Mouse (Mus musculus): Measurements from ENCODE around the gene Gucy1a1. TPM values are rescaled to one million over a fixed set of nuclear protein-coding genes. Genes with fewer than 3 reads are reported as not detected.
A peak's percentile ranks its signal among the peaks of the same experiment; 100 is the strongest.

The Gucy1a1 gene
- polyA plus RNA-seq, 1 experiment, result 2.0 TPM

DNA sequence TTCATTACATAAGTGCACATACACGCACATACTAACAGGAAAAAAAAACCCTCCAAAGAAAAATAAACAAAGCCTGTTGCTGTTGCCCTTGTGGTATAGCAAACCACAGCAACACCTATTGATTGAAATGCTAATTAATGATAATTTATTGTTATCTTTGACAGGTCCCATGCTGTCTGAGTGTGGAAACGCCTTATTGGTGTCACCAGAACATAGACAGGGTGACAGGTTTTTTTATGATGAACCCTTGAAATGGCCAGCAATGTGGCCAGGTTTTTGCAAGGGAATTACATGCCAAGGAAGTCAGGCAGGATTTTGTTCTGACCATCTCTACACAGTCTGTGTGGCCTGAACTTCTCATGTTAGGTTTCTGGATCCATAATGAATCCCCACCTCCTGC, 93.6 kb downstream of the Gucy1a1 start:
- no peak overlapping the region for H3K4me3 ChIP-seq (ENCODE audit: insufficient read depth, low read length)
- H3K4me1 ChIP-seq (ENCODE audit: control insufficient read depth, insufficient read depth, low read length), result no peaks in the 10 kb centered on the region
- no peak overlapping the region for H3K27ac ChIP-seq (ENCODE audit: insufficient read depth, low read length)
- no peak for TF ChIP-seq POLR2A (IDR thresholded peaks at IDR 0.05; ENCODE audit: low read depth, low read length)
- TF ChIP-seq CTCF (IDR thresholded peaks at IDR 0.05; ENCODE audit: borderline replicate concordance, insufficient read depth, low read length), result no peak

DNA sequence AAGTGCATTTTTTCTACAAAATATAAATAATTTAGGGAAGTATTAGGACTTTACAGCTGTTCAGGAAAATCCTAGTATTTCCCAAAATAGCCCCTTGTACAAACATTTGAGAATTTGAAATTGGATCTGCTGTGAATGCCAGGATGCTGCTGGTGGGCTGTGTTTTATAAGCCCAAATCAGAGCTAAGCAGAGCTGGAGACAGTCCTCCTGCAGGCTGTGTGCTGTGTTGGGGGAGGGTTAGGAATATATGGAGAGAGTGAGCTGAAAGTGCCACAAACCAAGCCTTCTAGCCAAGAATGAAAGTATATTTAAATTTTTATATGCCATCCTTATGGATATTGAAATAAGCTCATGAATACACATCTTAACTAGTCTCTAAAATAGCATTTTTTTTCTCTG, 94.1 kb downstream of the Gucy1a1 start:
- Histone ChIP-seq H3K4me1 (ENCODE audit: control insufficient read depth, insufficient read depth, low read length) (no peaks in the 10 kb centered on the region), H3K4me3 (ENCODE audit: insufficient read depth, low read length) (no peak overlapping the region), H3K27ac (ENCODE audit: insufficient read depth, low read length) (no peak overlapping the region)
- no peak for TF ChIP-seq CTCF (IDR thresholded peaks at IDR 0.05; ENCODE audit: borderline replicate concordance, insufficient read depth, low read length)
- TF ChIP-seq POLR2A (IDR thresholded peaks at IDR 0.05; ENCODE audit: low read depth, low read length), result no peak

DNA sequence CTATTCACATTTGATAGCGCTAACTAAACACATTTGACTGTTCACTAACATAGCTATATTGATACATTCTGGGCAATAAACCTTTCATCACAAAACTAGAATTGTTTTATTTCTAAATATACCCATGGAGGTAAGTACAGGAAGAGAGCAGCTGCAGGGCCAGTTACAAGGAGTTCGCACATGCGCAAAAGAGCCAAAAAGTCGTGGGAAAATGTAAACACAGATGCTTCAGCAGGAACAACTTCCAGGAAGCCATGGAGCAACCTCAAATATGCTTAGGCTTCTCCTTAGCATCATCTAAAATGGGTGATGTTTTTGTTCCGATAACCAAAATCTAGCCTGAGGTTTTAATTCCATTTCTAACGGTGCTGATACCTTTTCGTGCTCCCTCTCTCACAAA, 96.9 kb downstream of the Gucy1a1 start:
- Histone ChIP-seq H3K4me1 (ENCODE audit: control insufficient read depth, insufficient read depth, low read length) (no peaks in the 10 kb centered on the region), H3K27ac (ENCODE audit: insufficient read depth, low read length) (no peak overlapping the region), H3K4me3 (ENCODE audit: insufficient read depth, low read length) (no peak overlapping the region)
- no peak for TF ChIP-seq CTCF (IDR thresholded peaks at IDR 0.05; ENCODE audit: borderline replicate concordance, insufficient read depth, low read length)
- TF ChIP-seq POLR2A (IDR thresholded peaks at IDR 0.05; ENCODE audit: low read depth, low read length), result no peak

DNA sequence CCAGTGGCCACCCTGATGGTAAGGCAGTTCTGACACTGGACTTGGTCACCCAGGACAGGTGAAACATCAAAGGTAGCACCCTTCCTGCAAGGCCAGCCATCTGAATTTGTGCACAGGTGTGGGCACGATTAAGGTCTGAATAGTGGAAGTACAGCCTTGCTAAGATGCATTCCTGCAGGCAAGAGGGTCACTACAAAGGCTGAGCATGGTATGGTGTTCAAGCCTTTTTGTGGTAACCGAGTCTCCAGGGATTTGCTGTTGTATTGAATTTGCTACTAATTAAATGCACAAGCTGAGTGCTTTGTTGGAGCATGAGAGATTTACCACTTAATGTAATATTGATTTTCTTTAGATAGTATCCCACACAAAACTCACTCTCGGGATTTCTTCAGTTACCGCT, 97.5 kb downstream of the Gucy1a1 start:
- no peak overlapping the region for H3K4me3 ChIP-seq (ENCODE audit: insufficient read depth, low read length)
- TF ChIP-seq POLR2A (IDR thresholded peaks at IDR 0.05; ENCODE audit: low read depth, low read length) (no peak), CTCF (IDR thresholded peaks at IDR 0.05; ENCODE audit: borderline replicate concordance, insufficient read depth, low read length) (no peak)
- no peaks in the 10 kb centered on the region for H3K4me1 ChIP-seq (ENCODE audit: control insufficient read depth, insufficient read depth, low read length)
- H3K27ac ChIP-seq (ENCODE audit: insufficient read depth, low read length), result no peak overlapping the region

DNA sequence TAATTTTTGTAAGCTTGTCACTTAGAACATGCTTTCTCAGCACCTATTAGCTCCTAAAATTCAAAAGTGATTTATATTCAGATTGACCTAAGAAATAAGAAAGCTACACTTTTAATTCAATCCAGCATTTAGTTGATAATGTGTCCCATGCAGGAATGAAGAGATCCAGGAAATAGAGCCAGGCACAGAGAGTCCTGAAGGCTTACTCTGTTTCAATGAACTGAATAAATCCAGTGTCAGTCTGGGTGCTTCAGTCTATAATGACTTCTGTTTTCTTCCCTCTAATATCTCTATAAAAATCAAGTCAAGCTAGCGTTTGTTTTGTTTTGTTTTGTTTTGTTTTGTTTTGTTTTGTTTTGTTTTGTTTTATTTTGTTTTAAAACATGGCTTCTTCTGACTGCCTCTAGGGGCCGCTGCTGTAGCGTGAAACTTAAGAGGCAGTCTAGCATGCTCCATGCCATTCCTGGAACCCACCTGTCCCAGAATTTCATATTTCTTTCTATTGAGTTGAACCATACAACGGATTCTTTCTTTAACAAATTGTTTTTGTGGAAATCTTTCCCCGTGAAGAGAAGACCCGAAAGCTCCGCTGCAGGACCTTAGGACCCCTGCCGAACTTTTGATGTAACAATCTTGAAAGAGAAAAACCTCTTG, 98.4 kb downstream of the Gucy1a1 start:
- TF ChIP-seq CTCF (IDR thresholded peaks at IDR 0.05; ENCODE audit: borderline replicate concordance, insufficient read depth, low read length), result peak; percentile 67
- no peak for TF ChIP-seq POLR2A (IDR thresholded peaks at IDR 0.05; ENCODE audit: low read depth, low read length)
- no peaks in the 10 kb centered on the region for H3K4me1 ChIP-seq (ENCODE audit: control insufficient read depth, insufficient read depth, low read length)
- no peak overlapping the region for H3K4me3 ChIP-seq (ENCODE audit: insufficient read depth, low read length)
- H3K27ac ChIP-seq (ENCODE audit: insufficient read depth, low read length), result no peak overlapping the region

- H3K4me3 ChIP-seq (ENCODE audit: insufficient read depth, low read length), result no peak overlapping the region
- TF ChIP-seq POLR2A (IDR thresholded peaks at IDR 0.05; ENCODE audit: low read depth, low read length), result no peak
- no peak for TF ChIP-seq CTCF (IDR thresholded peaks at IDR 0.05; ENCODE audit: borderline replicate concordance, insufficient read depth, low read length)
- H3K4me1 ChIP-seq (ENCODE audit: control insufficient read depth, insufficient read depth, low read length), result no peaks in the 10 kb centered on the region
- H3K27ac ChIP-seq (ENCODE audit: insufficient read depth, low read length), result no peak overlapping the region
Measured at GRCm38 (mm10) chr3:82046087-82046486, 99.5 kb downstream of the Gucy1a1 start.

- Histone ChIP-seq H3K4me3 (ENCODE audit: insufficient read depth, low read length) (no peak overlapping the region), H3K4me1 (ENCODE audit: control insufficient read depth, insufficient read depth, low read length) (no peaks in the 10 kb centered on the region), H3K27ac (ENCODE audit: insufficient read depth, low read length) (no peak overlapping the region)
- TF ChIP-seq POLR2A (IDR thresholded peaks at IDR 0.05; ENCODE audit: low read depth, low read length) (no peak), CTCF (IDR thresholded peaks at IDR 0.05; ENCODE audit: borderline replicate concordance, insufficient read depth, low read length) (no peak)
Measured at GRCm38 (mm10) chr3:82044902-82045301, 100.7 kb downstream of the Gucy1a1 start.

DNA sequence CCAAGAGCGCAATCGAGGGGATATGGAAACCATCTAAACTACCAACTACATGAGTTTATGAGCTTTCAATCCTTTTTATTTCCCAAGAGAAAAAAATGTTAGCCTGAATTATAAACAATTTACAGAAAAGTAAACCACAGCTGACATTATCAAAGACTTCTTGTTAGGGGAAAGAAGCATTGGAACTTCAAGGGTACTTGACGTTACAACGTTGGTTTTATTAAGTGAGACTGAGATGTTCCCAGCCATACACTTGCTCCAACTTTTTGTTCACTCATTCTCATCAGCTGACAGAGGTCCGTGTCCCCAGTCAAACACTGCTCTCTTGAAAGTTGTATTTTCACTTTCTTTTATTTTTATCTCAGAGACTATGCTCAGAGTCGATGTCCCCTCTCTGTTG, 101.9 kb downstream of the Gucy1a1 start:
- Histone ChIP-seq H3K4me3 (ENCODE audit: insufficient read depth, low read length) (no peak overlapping the region), H3K27ac (ENCODE audit: insufficient read depth, low read length) (no peak overlapping the region), H3K4me1 (ENCODE audit: control insufficient read depth, insufficient read depth, low read length) (no peaks in the 10 kb centered on the region)
- TF ChIP-seq POLR2A (IDR thresholded peaks at IDR 0.05; ENCODE audit: low read depth, low read length) (no peak), CTCF (IDR thresholded peaks at IDR 0.05; ENCODE audit: borderline replicate concordance, insufficient read depth, low read length) (no peak)

Other genes starting within 250 kb of the Gucy1a1 start
- gene Ctso, start 213.2 kb downstream of the Gucy1a1 start, polyA plus RNA-seq (2011; ENCODE audit: insufficient read length, low read depth, missing spikeins), result 10.6 and 12.9 TPM in 2 replicates
- not detected in 2 replicates for gene Tdo2, start 169.6 kb downstream of the Gucy1a1 start, polyA plus RNA-seq (2011; ENCODE audit: insufficient read length, low read depth, missing spikeins)
- not detected in 2 replicates for gene Asic5, start 163.5 kb downstream of the Gucy1a1 start, polyA plus RNA-seq (2011; ENCODE audit: insufficient read length, low read depth, missing spikeins)
- gene Gucy1b1, start 71.1 kb downstream of the Gucy1a1 start, polyA plus RNA-seq (2011; ENCODE audit: insufficient read length, low read depth, missing spikeins), result 3.2 and 4.2 TPM in 2 replicates
- 8.6 and 10.4 TPM in 2 replicates for gene Map9, start 212.3 kb upstream of the Gucy1a1 start, polyA plus RNA-seq (2011; ENCODE audit: insufficient read length, low read depth, missing spikeins)

Measured in embryonic fibroblast, embryonic 13.5 days (primary cell).